Mouse (Mus musculus) liver, postnatal 0 days (tissue): ENCODE measurements around the gene Scap. TPM values are rescaled to one million over a fixed set of nuclear protein-coding genes. Genes with fewer than 3 reads are reported as not detected.
A peak's percentile ranks its signal among the peaks of the same experiment; 100 is the strongest.

ENCODE experiments used
- ATAC-seq: fragments of 200-750 bp; cut with Nextera tagmentation; 2 replicates; pipeline ENCODE4 v1.8.0; 2017; ENCODE audit warnings: mild to moderate bottlenecking, moderate library complexity
- DNase-seq: peaks from one replicate; pipeline ENCODE4 v3.0.0-alpha.2; 2016
- H3K27ac ChIP-seq: fragments of 300-500 bp; sonication (generic); 2 replicates; pipeline ENCODE4 v1.5.1; 2014; ENCODE audit warnings: antibody characterized with exemption, moderate library complexity, mild to moderate bottlenecking, low read depth
- H3K27me3 ChIP-seq: fragments of 300-500 bp; sonication (generic); 2 replicates; pipeline ENCODE4 v1.6.1; 2014; ENCODE audit warnings: low read length, control low read depth, mixed read lengths; ENCODE audit not compliant: insufficient read depth
- H3K36me3 ChIP-seq: fragments of 300-500 bp; sonication (generic); replicated peaks from 2 replicates; pipeline ENCODE4 v1.6.1; 2014; ENCODE audit warnings: mild to moderate bottlenecking, control low read depth, low read length, moderate library complexity, mixed read lengths; ENCODE audit not compliant: insufficient read depth
- H3K4me1 ChIP-seq: fragments of 300-500 bp; sonication (generic); 2 replicates; pipeline ENCODE4 v1.6.1; 2014; ENCODE audit warnings: antibody characterized with exemption, mild to moderate bottlenecking, control low read depth; ENCODE audit not compliant: insufficient read depth
- H3K4me2 ChIP-seq: fragments of 300-500 bp; sonication (generic); 2 replicates; pipeline ENCODE4 v1.6.1; 2014; ENCODE audit warnings: low read depth, mild to moderate bottlenecking, low read length, moderate library complexity, mixed read lengths
- H3K4me3 ChIP-seq: fragments of 300-500 bp; sonication (generic); 2 replicates; pipeline ENCODE4 v1.5.1; 2014; ENCODE audit warnings: low read depth, low read length
- H3K9ac ChIP-seq: fragments of 300-500 bp; sonication (generic); replicated peaks from 2 replicates; pipeline ENCODE4 v1.6.1; 2014; ENCODE audit warnings: mild to moderate bottlenecking, moderate library complexity
- H3K9me3 ChIP-seq: fragments of 300-500 bp; sonication (generic); 2 replicates; pipeline ENCODE4 v1.6.1; 2016; ENCODE audit warnings: mild to moderate bottlenecking, control low read depth, low read length, mixed read lengths
- CTCF ChIP-seq: sonication (generic); IDR thresholded peaks from 2 replicates; pipeline ENCODE4 v1.5.1; 2016; ENCODE audit warnings: antibody characterized with exemption, low read depth
- EP300 ChIP-seq: IDR thresholded peaks from 2 replicates; pipeline ENCODE4 v1.6.1; 2016; ENCODE audit warnings: antibody characterized with exemption, low read depth, mild to moderate bottlenecking
- WGBS: fragments of 180-500 bp; shearing (Covaris S2); extraction: QIAGEN DNeasy Blood & Tissue Kit; methylation state at CpG from one replicate; pipeline ENCODE4 v1.1.7; 2014; ENCODE audit not compliant: insufficient replicate concordance; 5-methylcytosine and 5-hydroxymethylcytosine counted together
- polyA plus RNA-seq: library from polyadenylated mRNA; unstranded; fragments of >200 nt; fragmentation: Nextera tagmentation; extraction: Ambion mirVana; gene quantifications from 2 replicates; pipeline ENCODE4 v1.2.1, GENCODE M21; 2015

Gene Scap
- polyA plus RNA-seq, 1 experiment from 2014 or later = 44.4 TPM

DNA sequence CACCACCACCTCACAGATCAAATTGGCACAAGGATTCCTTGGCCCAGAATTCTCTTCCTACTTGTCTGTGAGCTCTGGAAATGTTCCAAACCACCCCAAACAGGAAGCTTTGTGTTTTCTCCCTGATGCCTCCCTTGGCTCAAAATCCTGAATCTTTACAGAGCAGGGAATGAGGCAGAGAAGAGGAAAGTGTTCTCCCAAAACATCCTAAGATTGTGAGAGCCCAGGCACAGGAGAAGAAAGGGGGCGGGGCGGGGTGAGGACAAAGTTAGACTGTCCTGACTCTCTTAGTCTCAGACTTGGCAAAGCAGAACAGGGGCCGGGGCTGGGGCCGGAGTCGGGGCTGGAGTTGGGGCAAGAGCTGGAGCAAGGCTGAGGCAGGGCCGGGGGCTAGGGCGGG is 79.8 kb downstream of the Scap start:
- H3K9me3 ChIP-seq = no peaks in the 10 kb centered on the region
- no peak for ATAC-seq
- WGBS = 68% methylated on average over 7 of the region's 7 CpGs
- TF ChIP-seq EP300 = no peak
- TF ChIP-seq CTCF = no peak
- no peak for DNase-seq
- peaks cover 7% of the 10 kb centered on the region; the same call in 1 of the 2 replicates for H3K4me1 ChIP-seq
- no peak overlapping the region for H3K4me2 ChIP-seq
- no peaks in the 10 kb centered on the region for H3K27me3 ChIP-seq
- H3K36me3 ChIP-seq = no peaks in the 10 kb centered on the region
- H3K27ac ChIP-seq = no peak overlapping the region
- no peak overlapping the region for H3K9ac ChIP-seq
- H3K4me3 ChIP-seq = no peak overlapping the region

DNA sequence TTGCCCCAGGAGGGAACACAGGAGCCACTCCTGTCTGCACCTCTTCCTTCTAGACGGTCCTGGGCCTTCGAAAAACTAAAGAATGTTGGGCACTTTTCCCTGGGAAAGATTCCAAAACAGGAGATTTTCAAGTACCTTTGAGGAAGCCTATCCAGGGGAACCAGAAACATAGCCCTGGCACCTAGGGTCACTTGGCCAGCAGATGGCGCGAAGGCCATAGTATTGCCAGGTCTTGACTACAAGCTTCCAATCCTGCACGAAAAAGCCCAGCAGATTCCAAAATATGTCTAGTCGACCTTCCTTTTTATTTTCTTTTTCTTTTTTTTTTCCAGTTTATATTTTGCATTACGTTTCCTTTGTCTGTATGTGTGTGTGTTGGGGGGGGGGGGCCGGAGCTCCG is 80.7 kb downstream of the Scap start:
- WGBS = 50% methylated on average over 9 of the region's 9 CpGs

DNA sequence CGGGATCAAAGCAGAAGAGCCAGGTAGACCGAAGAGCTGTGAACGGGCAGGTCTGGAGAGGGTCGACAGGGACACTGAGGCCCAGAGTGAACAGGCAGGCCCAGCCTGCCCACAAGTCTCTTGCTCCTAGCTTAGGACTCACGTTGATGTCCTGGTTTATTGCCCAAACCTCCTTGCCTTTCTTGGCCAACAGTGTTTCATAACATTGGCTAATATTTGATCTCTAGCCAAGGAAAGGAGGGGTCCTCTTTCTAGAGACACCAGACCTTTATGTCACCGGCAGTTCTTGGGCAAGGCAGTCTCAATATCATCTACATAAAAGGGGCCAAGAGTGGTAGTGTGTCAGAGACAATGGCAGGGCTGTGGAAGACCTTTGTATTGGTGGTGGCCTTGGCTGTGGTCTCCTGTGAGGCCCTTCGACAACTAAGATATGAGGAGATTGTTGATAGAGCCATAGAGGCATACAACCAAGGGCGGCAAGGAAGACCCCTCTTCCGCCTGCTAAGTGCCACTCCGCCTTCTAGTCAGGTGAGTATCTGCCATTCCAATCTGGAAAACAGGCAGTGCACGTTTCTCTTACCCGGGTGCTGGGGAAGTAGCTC is 86.5 kb downstream of the Scap start, which contains the start of gene Ngp:
Ngp (plus strand) TSS at position 237 of the 602 bp plus-strand sequence.
- Histone ChIP-seq H3K4me3 (peak within 1 kb of the TSS; percentile 21), H3K36me3 (no peaks in the 10 kb centered on the region), H3K4me2 (no peak within 1 kb of the TSS), H3K4me1 (peaks cover 5% of the 10 kb centered on the region), H3K27ac (peak within 1 kb of the TSS; percentile 78), H3K9me3 (no peaks in the 10 kb centered on the region), H3K9ac (peak within 1 kb of the TSS; percentile 41), H3K27me3 (no peaks in the 10 kb centered on the region)
- TF ChIP-seq CTCF (no peak), EP300 (0 out of 2 replicates have a peak, but pooled peaks have one; percentile 36)
- ATAC-seq = peak; percentile 21; the same call in 1 of the 2 replicates
- DNase-seq = no peak
- WGBS = 78% methylated on average over 12 of the region's 12 CpGs

More for the DNA sequence above, 80.7 kb downstream of the Scap start:
- ATAC-seq (no peak), DNase-seq (peak; percentile 53)
- Histone ChIP-seq H3K4me3 (no peak overlapping the region), H3K4me2 (no peak overlapping the region), H3K36me3 (no peaks in the 10 kb centered on the region), H3K27ac (no peak overlapping the region), H3K4me1 (peaks cover 2% of the 10 kb centered on the region; the same call in 1 of the 2 replicates), H3K9me3 (no peaks in the 10 kb centered on the region), H3K9ac (no peak overlapping the region), H3K27me3 (no peaks in the 10 kb centered on the region)
- no peak for TF ChIP-seq EP300
- TF ChIP-seq CTCF = peak; percentile 61

DNA sequence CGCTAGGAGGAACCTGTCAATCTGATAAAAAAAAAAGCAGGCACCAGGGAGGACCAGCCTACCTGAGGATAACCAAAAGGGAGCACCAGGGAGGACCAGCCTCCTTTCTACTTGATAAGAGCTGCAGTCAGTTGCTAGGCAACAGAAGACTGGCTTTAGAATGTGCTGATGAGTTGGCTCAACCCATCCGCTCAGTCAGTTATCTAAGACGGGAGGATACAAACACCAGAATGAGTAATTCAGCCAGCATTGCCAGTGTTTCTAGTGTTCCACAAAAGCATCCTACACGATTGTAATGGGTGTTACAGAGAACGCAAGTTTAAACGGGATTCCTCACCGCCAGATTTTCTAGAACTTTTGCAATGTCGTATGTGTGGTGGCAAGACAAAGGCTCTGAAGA is 98.2 kb downstream of the Scap start:
- 72% methylated on average over 8 of the region's 8 CpGs for WGBS
- Histone ChIP-seq H3K9ac (no peak overlapping the region), H3K4me1 (no peaks in the 10 kb centered on the region), H3K27me3 (no peaks in the 10 kb centered on the region), H3K4me3 (no peak overlapping the region), H3K4me2 (no peak overlapping the region), H3K27ac (no peak overlapping the region), H3K36me3 (peaks cover 12% of the 10 kb centered on the region), H3K9me3 (no peaks in the 10 kb centered on the region)
- ATAC-seq (no peak), DNase-seq (no peak)
- no peak for TF ChIP-seq CTCF
- TF ChIP-seq EP300 = no peak

DNA sequence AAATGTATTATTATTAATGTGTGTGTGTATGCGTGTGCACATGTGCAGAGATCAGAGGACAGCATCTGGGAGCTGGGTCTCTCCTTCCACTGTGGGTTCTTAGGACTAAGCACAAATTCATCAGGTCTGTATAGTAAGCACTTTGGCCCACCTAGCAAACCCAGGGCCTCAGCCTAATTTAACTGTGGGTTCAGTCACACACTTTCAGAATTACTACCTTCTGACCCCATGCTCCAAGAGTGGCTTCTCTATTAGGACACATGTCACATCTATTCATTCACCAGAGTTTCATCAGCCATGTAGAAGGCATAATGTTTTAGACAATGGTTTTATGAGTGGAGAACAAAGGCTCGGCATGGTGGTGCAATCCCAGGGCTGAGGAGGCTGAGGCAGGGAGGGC is 100.0 kb downstream of the Scap start:
- ATAC-seq (no peak), DNase-seq (no peak)
- H3K4me3 ChIP-seq = no peak overlapping the region
- TF ChIP-seq EP300 = no peak
- no peak for TF ChIP-seq CTCF
- H3K4me1 ChIP-seq = no peaks in the 10 kb centered on the region
- no peaks in the 10 kb centered on the region for H3K9me3 ChIP-seq
- H3K9ac ChIP-seq = no peak overlapping the region
- H3K36me3 ChIP-seq = peaks cover 17% of the 10 kb centered on the region
- H3K27me3 ChIP-seq = no peaks in the 10 kb centered on the region
- 85% methylated on average over 2 of the region's 2 CpGs for WGBS
- H3K4me2 ChIP-seq = no peak overlapping the region
- no peak overlapping the region for H3K27ac ChIP-seq

Other genes starting within 250 kb of the Scap start
- 13.5 and 18.5 TPM in 2 replicates for gene Smarcc1, start 215.6 kb upstream of the Scap start, polyA plus RNA-seq
- 19.0 and 24.8 TPM in 2 replicates for gene Dhx30, start 215.5 kb upstream of the Scap start, polyA plus RNA-seq
- gene Cspg5, start 89.5 kb upstream of the Scap start, polyA plus RNA-seq = 0.31 and 0.41 TPM in 2 replicates
- gene Elp6, start 28.1 kb upstream of the Scap start, polyA plus RNA-seq = 3.2 and 3.3 TPM in 2 replicates
- 3.0 and 3.3 TPM in 2 replicates for gene Ptpn23, start 74.9 kb downstream of the Scap start, polyA plus RNA-seq
- gene Ngp, start 86.5 kb downstream of the Scap start, polyA plus RNA-seq = 1,016 and 1,021 TPM in 2 replicates
- gene Klhl18, start 143.4 kb downstream of the Scap start, polyA plus RNA-seq = 1.4 and 1.5 TPM in 2 replicates
- 0.09 and 0.53 TPM in 2 replicates for gene Kif9, start 143.7 kb downstream of the Scap start, polyA plus RNA-seq
- 9.6 and 10.1 TPM in 2 replicates for gene Setd2, start 199.3 kb downstream of the Scap start, polyA plus RNA-seq